Mouse (Mus musculus) bone marrow, adult 2 months (tissue): Measurements from ENCODE around the gene Rnd1.

ENCODE experiments used
- CTCF ChIP-seq: fragments of 200-500 bp; IDR thresholded peaks from 2 replicates; pipeline ENCODE4 v1.5.1; 2011; ENCODE audit warnings: low read length, control low read depth; ENCODE audit not compliant: control insufficient read depth, insufficient read depth
- POLR2A ChIP-seq: fragments of 200-500 bp; IDR thresholded peaks from 2 replicates; pipeline ENCODE4 v1.6.1; 2011; ENCODE audit warnings: low read depth, mild to moderate bottlenecking, control low read depth, low read length, borderline replicate concordance; ENCODE audit not compliant: control insufficient read depth

GRCm38 (mm10) chr15:98722854-98723253, 45.6 kb upstream of the Rnd1 start:
- no peak for TF ChIP-seq CTCF
- no peak for TF ChIP-seq POLR2A
